Mouse (Mus musculus) urinary bladder, postnatal 36 days (tissue): ENCODE measurements around the gene Map4k3.

Source experiments
- DNase-seq, 2 experiments: peaks; one replicate each; pipeline ENCODE4 v3.0.0; 2022; ENCODE audit warnings: low spot score in 2 of 2, mixed read lengths in 1 of 2

Gene Map4k3

DNA sequence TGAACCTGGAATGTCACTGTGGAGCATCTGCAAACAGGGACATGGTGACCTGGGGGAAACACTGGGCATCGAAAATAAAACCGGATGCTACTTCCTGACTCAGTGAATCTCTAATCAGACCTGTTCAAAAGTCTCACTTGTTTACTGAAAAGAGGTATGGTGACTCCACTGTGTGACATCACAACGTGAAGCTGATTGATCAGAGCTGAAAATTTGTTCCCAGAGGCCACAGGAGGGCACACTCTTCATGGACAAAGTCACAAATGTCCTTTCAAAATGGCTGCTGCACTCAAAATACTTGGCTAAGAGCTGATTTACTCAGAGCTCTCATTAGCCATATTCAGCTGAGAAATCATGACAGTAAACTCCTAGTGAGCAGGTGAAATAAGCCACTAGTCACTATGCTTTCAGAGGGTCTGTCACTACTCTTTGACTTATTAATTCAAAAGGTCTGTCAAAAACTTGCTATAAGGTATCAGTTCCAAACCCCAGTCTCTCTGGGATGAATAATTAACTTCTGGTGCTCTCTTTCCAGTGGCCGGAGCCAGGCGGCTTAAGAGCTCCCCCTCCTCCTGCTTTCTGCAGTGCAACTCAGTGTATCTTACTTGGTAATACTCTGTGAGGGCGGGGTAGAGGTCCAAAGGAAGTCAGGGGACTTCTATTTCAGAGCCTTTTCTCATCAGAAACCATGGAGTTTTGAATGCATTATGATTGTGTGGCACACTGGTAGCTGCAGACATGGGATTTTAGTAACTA, 44.3 kb downstream of the Map4k3 start:
- DNase-seq: no peak

DNA sequence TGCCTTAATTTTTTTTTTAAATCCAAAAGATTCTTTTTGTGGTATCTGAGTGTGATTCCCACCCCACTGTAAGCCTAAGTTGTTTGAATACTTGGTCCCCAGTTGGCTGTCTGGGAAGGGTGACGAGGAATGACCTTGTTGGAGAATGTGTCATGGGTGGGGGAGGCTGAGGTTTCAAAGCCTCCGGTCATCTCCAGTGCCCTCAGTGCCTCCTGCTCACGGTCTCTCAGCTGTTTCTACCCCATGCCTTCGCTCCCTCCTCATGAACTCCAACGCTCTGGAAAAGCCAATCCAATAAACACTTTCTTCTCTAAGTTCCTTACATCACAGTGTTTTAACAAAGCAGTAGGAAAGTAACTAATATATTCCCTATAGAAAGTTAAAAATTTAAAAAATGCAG, 45.2 kb downstream of the Map4k3 start:
- DNase-seq: no peak

DNA sequence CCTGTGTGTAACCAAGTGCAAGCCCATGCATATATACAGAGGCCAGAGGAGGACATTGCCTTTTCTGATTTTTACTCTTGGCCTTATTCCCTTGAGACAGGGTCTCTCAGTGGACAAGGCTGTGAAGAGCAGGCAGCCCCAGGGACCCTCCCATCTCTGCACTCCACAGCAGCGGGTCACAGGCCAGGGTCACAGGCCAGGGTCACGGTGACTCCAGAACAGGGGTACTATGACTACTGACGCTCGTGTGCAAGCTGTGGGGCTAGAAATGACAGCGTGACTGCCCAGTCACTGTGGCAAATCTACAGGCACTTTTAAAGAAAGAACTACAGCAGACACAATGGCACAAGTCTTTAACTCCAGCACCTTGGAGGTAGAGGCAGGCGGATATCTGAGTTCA, 50.1 kb downstream of the Map4k3 start:
- DNase-seq: no peak

DNA sequence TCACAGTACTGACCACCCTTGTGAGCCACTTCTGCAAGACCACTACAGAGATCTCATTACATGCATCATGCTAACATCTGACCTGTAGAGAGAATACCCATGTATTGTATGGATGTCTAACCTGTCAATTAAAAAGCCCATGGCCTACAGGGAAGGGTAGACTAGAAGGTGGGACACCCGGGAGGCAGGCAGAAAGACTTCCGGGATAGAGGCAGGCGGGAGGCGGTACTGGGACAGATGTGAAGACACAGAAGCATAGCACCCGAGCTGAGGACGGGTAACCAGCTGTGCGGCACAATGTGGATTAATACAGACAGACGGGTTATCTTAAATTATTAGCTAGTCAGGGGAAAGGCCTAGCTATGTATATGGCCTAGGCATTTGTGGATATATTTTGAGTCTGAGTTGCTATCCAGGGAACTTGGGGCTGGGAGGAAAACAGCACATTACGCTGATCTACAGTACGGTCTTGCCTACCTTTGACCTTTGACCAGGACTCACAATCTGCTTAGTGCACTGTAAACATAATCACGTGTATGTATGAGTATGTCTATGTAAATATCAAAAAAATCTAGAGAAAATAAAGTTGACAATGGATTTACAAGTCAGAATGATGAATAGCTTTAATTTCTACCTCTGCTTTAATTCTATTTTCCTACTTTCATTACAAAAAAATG, 51.3 kb downstream of the Map4k3 start:
- no peak for DNase-seq

DNA sequence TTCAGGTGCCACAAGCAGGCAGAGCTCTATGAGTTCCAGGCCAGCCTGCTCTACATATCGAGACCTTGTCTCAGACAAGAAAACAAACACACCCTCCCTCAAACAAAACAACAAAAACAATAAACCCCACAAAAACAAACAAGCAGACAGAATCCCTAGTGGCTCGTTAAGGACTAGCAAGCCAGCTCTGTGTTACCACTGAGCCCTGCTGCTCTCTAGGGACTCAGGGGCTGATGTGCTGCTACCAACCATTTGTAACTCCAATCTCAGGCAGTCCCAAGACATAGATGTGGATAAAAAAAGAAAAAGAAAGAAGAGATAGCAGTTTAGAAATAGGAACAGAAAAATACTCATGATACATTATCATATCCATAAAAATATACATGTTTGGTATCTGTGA, 52.1 kb downstream of the Map4k3 start:
- DNase-seq: no peak

DNA sequence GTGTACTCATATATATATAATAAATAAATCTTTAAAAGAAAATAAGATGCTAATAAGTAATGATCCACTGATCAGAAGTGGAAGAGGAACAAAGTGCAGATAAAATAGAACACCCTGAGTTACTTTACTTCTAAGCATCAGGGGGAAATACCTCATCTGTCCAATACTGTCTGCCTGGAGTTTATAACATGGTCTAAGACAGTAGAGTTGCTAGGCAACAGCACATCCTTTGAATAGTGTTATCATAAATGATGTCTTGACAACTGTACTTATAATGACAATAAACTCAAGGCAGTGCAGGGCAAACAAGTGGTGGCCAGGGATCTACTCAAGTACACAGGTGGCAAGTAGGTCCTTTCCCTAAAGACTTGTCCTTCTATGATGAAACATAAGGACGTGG, 57.9 kb downstream of the Map4k3 start:
- DNase-seq: no peak

DNA sequence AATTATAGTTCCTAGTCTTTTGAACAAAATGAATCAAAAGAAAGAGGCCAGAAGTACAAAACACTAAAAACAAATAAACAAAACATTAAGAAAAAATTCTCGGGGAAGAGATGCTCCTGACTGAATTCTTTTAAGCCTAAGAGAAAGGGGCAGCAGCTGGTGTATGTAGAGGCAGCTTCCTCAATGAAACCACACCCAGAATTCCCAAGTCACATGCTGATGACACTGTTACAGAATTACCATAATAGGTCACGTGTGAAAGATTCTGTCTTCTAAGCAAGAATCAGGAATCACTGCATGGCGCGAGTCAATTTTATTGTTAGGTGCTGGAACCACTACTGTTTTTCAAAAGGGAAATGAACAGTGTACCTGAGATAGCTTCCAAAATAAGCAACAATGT, 64.7 kb downstream of the Map4k3 start:
- DNase-seq: no peak

DNA sequence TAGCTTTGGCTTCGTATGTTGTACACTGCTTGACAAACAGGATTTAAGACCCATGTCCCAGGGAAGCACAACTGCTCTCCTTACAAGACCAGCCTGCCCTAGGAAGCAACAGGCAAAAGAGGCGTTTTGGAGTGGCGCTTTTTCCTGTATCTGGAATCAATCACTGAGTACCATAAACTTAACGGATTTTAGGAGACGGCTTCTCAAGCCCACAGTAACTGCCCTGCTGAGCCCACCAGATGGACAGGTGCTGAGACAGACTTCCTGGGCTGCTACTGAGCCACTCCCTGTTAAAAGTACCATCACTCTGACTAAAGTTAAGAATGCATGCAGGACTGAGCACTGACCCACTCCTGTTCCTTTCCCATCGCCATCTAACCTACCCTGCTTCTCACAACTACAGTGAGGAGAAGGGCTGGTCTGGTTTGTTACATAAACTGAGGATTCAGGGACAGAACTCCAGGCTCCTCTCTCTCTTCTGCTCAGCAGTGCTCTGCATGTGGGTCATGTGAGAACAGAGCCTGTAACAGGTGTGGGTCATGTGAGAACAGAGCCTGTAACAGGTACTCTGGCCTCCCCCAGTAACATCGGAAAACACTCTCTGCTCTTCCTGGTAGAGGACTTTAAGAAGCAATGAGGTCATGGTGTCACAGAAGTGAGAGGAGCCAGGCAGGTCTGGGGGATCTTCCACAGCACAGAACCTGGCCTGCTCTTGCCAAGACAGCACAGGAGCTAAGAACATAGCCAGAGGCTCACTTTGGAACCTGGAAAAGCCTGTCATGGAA, 65.3 kb downstream of the Map4k3 start:
- no peak for DNase-seq

DNA sequence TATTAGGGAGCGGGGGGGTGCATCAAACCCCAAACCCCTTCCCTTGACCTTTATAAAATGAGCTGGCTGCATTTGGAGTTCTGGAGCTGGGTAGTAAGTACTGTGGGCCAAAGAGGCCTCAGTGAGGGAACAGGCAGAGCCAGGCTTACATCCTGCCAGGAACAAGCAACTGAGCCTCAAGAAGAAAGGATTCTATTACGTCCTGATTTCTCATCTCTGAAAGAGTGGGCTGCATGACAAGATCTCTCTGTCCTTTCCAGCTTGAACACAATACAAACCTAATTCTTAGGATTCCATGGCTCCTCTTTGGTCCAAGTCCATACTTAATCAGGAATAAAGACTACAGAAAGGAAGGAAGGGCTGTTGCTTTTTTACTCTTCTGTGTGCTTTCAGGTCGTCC, 66.4 kb downstream of the Map4k3 start:
- no peak for DNase-seq

DNA sequence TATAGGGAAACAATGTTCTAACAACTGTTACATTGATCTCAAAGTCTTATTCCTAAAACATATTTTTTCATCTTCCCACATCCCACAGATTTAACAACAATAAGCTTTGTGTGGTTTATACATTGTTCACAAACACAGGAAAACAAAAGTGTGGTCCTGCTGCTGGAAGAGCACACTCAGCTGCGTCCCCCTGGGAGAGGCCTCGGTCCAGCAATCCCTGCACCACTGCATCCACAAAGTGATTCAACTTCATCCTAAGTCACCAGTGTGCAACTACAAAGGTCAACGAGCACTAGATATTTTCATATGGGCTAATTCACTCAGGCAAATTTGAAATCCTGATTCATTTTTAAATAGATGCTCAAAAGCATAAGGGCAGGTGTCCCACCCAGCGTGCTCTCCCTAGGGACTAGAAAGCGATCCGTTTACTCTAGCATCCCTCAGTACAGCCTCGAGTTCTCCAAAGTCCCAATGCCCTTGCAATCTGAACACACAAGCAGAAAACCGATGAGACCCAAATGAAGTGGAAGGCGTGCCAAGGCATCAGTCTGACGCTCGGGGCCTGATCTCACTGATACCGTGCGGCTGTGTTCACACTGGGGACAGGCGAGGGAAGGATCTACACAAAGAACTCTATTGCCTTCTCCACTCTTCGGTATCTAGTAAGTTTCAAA, 67.4 kb downstream of the Map4k3 start:
- no peak for DNase-seq

DNA sequence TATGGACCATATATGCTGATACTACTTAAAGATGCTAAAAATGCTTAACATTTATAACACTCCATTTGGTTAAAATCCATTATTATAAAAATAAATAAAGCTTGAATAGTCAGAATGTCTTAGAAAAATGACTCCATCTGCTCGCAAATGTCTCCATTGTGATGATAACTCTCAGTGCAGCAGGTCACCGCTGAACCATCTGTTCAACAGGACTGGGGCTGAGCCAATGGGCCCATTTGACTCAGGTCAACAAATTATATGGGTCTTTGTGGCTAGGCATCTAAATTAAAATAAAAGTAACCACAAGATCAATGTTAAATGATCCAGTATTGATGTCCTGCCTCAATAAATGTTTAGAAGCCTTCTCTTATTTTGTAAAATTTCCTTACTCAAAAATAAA, 68.1 kb downstream of the Map4k3 start:
- DNase-seq: no peak

DNA sequence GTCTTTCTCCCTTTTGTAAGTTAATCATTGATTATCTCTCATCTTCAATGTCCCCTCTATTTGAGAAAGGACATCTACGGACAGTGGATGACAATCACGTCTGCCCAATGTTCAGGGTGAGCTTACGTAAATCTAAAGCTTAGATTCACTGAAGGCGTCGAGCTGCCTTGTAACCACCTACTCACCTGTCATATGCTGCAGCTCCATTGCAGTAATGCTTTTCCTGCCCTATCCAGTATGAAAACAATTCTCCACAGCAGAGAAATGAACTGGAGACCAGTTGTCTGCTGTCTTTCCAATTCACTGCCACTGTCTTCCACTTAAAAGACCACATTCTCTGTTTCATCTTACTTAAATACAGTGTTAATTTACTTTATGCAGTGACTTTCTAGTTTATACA, 68.5 kb downstream of the Map4k3 start:
- no peak for DNase-seq

DNA sequence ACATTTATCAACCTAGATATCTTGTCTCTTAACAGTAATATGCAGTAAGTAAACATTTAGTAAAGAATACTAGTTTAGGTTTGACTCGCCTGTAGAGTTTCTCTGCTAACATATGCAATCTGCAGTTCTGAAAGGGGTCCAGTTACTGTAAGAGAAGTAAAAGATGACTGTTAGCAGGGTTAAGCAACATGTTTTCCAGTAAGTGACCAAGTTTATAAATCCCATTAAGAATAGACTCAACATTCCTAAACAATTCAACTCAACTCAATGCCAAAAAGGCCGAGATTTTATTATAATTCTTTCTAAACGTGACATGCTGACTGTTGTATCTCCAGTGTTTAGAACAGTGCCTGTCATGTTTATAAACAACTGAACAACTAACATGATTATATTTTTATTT, 74.0 kb downstream of the Map4k3 start:
- DNase-seq: no peak

DNA sequence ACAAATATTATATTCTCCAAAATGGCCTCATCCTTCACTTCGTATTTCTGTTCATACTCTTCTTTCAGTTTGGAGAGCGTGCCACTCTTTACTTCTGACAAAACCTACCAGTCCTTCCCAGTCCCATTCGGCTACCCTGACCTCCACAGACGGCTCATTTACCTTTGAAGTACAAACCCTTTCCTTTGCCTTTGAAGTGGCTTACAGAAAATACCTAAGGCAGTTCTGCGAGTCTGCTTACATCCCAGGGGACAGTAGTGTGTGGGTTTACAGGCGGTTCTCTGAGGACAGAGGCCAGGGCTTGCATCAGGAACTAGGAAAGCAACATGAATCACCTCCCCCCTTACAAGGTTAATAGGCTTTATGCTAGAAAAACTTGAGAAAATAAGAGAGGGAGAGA, 75.5 kb downstream of the Map4k3 start:
- DNase-seq: no peak

DNA sequence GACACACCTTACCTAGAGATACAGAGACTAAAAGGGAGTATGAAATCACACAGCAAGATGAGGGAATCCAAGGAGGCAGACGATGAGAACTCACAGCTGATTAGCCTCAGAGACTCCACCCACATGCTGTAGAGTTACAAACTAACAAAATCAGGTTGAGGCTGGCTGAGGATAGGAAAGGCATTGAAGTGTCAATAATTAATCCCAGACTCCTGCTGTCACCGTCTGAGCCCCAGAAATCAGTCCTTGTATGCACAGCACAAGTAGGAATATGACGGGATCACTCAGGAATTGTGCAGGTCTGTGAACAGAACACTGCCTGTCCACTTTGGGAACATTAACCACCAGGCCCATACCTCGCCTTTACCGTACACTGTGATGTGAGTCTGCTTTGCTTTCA, 81.4 kb downstream of the Map4k3 start:
- DNase-seq: no peak

DNA sequence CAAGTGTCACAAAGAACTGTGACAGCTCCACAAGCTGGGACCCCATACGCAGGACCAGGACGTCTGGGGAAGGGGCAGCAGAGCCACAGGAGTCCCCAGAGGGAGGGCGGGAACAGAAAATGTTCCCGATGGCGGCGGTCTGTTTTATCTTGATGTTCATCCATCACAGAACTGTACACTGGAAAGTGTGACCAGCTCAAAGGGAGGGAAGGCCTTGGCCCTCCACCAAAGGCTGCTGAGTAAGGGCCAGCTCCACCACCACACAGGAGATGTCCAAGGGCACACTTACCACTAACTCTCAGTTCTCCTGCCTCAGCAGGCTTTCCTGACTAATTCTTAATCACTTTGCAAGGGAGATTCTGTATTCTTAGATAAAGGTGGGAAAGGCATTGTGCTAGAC, 82.2 kb downstream of the Map4k3 start:
- DNase-seq: no peak

DNA sequence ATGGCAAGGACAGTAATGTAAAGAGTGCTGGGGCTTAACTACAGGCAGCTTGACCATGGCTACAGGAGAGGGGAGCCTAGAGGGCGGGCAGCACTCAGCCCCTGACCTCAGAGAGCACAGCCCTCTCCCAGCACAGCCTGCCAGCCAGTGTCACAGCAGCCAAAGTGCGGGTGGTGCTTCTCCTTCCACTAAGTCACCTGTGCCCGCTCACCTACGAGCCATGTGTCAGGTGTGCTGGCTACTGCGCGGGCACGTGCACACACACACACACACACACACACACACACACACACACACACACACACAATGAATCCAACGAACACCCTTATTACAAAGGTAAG, 82.6 kb downstream of the Map4k3 start:
- DNase-seq: no peak

DNA sequence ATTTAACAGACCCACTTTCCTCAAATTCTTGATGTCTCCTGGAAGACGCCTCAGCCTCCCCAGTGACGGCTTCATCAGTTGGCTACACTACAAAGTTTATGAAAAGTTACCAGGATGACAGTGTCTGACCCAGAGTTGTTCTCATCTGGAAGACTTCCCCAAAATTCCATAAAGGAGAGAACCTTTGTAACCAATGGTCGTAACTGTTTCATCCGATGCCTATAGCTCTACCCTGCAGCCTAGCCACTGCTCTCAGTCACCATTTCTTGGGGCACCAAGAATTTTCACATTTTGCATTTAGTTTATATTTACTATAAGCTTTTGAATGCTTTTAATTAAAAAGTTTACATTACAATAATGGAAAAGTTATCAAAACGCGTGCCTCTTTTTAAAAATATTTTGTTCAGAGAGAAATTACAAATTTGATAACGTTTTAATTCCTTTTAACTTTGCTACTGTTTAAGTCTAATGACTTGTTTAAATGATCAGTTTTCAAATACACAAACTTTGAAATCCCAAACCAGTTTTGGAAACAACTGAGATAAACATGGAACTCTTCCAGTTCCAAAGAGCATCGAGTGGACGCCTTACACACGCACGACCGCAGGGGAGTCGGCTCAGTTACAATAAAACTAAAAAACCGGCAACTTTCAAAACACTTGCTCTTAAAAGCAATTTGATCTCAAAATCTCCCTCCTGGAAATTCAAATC, 83.1 kb downstream of the Map4k3 start:
- DNase-seq: no peak

DNA sequence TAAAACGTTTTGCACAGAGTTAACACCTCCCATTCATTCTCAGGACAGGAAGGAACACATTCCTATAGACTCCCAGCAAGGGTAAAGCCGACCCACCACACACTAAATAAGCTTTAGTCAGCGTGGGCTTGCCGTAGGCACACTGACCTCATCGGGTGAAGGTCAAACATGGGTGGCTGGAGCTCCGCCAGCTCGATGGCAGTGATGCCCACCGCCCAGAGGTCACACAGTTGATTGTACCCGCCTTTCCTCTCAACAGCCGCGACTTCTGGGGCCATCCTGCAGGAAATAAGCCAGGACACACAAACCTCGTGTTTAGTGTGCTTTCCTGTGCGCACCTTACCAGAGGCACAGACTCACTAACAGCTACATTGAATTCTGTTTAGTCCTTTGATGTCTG, 83.7 kb downstream of the Map4k3 start:
- DNase-seq: no peak

DNA sequence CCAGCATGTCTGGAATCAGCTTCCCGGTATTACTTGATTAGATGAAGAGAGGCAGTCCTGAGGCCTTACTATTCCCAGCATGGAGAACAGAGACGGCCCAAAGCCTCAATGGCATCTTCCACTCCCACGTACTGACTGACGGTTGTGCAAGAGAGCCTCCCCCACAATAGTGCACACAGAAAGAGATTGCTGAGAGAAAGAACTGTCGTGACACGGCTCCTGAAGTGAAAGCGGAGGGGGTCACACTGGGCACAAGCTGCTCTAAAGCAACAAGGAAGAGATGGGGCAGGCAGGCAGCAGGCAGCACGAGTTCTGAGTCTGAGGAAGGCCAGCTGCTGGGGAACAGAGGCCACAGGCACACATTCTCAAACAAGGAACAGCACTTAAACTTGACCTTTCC, 90.2 kb downstream of the Map4k3 start:
- no peak for DNase-seq

DNA sequence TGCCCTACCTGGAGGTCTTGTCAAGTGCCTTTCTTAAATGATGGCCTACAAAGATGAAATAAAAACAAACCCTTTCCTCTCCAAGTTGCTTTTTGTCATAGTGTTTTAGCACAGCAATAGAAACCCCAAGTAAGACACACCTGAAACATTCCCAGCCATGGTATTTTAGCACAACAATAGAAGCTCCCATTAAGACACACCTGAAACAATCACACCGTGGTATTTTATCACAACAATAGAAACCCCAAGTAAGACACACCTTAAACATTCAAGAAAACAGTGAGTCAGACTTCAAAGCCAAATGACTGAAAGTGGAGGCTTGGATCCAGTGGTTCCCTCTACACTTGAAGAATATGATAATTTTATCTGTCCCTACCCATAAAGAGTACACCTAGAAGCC, 92.5 kb downstream of the Map4k3 start:
- no peak for DNase-seq

DNA sequence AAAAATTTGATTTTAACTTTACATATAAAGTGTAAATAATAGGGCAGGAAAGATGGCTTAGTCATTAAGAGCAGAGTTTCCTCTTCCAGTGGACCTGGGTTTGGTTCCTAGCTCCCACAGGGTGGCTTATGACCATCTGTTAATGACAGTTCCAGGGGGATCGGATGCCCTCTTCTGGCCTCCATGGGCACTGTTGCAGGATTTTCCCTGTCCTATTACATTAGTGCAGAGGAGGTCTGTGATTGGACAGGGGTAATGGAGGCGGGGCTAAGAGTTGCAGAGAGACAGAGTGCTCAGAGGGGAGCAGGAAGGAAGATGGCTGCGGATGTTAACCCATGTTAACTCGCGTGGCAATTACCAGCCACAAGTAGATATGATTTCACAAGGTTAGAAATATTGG, 95.4 kb downstream of the Map4k3 start:
- DNase-seq: no peak
